Mouse (Mus musculus) intestine, embryonic 14.5 days (tissue): ENCODE results near the gene Vsx2. TPM values are rescaled to one million over a fixed set of nuclear protein-coding genes. Genes with fewer than 3 reads are reported as not detected.

ENCODE experiments used
- ATAC-seq: fragments of 200-750 bp; cut with Nextera tagmentation; replicated peaks from 2 replicates; pipeline ENCODE4 v1.8.0; 2017; ENCODE audit warnings: low read depth, moderate number of reproducible peaks, moderate TSS enrichment, moderate library complexity; ENCODE audit not compliant: low FRiP score, low TSS enrichment
- DNase-seq: peaks from one replicate; pipeline ENCODE4 v3.0.0-alpha.2; 2018; ENCODE audit warnings: low spot score
- H3K27ac ChIP-seq: fragments of 300-500 bp; sonication (generic); 2 replicates; pipeline ENCODE4 v1.5.1; 2014; ENCODE audit warnings: low read depth, mild to moderate bottlenecking, control low read depth
- H3K27me3 ChIP-seq: fragments of 300-500 bp; sonication (generic); replicated peaks from 2 replicates; pipeline ENCODE4 v1.6.1; 2014; ENCODE audit warnings: low read length, control low read depth; ENCODE audit not compliant: control insufficient read depth, insufficient read depth
- H3K36me3 ChIP-seq: fragments of 300-500 bp; sonication (generic); 2 replicates; pipeline ENCODE4 v1.6.1; 2014; ENCODE audit warnings: low read length, control low read depth; ENCODE audit not compliant: control insufficient read depth, insufficient read depth
- H3K4me1 ChIP-seq: fragments of 300-500 bp; sonication (generic); replicated peaks from 2 replicates; pipeline ENCODE4 v1.6.1; 2014; ENCODE audit warnings: low read length, control low read depth, mixed read lengths; ENCODE audit not compliant: control insufficient read depth, insufficient read depth
- H3K4me2 ChIP-seq: fragments of 300-500 bp; sonication (generic); 2 replicates; pipeline ENCODE4 v1.6.1; 2014; ENCODE audit warnings: low read length
- H3K4me3 ChIP-seq: fragments of 300-500 bp; sonication (generic); 2 replicates; pipeline ENCODE4 v1.5.1; 2014; ENCODE audit warnings: low read depth, low read length, control low read depth, mixed read lengths
- H3K9ac ChIP-seq: fragments of 300-500 bp; sonication (generic); 2 replicates; pipeline ENCODE4 v1.6.1; 2014; ENCODE audit warnings: mild to moderate bottlenecking, low read length
- H3K9me3 ChIP-seq: fragments of 300-500 bp; sonication (generic); 2 replicates; pipeline ENCODE4 v1.6.1; 2016; ENCODE audit warnings: low read length, control low read depth; ENCODE audit not compliant: control insufficient read depth
- WGBS: fragments of 180-500 bp; shearing (Covaris S2); extraction: QIAGEN DNeasy Blood & Tissue Kit; methylation state at CpG from one replicate; pipeline ENCODE4 v1.1.7; 2014; 5-methylcytosine and 5-hydroxymethylcytosine counted together
- polyA plus RNA-seq: library from polyadenylated mRNA; unstranded; fragments of >200 nt; fragmentation: Nextera tagmentation; extraction: Ambion mirVana; gene quantifications from 2 replicates; pipeline ENCODE4 v1.2.1, GENCODE M21; 2014

Gene Vsx2
- polyA plus RNA-seq: not detected in 2 replicates

DNA sequence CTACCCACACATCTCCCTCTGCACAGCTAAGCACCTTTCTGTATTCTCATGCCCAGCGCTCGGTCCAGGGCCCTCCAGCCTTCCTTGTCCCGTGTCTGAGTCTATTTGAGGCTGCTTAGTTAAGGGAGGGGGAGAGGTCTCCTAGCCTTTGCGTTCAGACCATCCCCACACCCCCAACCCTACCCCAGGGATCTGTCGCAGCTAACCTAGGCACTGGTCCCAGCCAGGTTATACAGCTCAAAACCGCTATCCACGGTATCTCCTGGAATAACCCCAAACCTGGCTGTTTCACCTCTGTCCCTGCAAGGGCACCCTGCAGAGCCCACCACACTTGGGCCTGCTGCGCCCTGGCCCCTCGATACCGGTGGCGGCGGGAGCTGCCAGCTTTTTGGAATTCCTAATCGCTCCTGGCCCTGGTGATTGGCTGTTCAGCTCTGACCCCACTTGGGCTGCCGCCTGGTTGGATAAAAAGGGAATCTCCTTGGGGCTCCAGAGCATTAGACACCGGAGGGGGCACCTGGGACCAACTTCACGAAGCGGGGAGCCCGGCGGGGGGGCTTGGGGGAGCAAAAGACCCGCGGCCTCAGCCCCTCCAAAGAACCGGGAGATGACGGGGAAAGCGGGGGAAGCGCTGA is at the start of gene Vsx2:
Gene Vsx2, plus strand, starts transcription at position 427 of the 635 bp plus-strand sequence.
- H3K4me3 ChIP-seq: no peak within 1 kb of the TSS
- no peaks in the 10 kb centered on the region for H3K4me1 ChIP-seq
- WGBS: 1% methylated on average over 25 of the region's 25 CpGs
- no peaks in the 10 kb centered on the region for H3K36me3 ChIP-seq
- H3K4me2 ChIP-seq: no peak within 1 kb of the TSS
- no peaks in the 10 kb centered on the region for H3K9me3 ChIP-seq
- H3K27ac ChIP-seq: no peak within 1 kb of the TSS
- H3K9ac ChIP-seq: no peak within 1 kb of the TSS
- peaks cover 69% of the 10 kb centered on the region for H3K27me3 ChIP-seq
- ATAC-seq: no peak
- peak; percentile 65 for DNase-seq

DNA sequence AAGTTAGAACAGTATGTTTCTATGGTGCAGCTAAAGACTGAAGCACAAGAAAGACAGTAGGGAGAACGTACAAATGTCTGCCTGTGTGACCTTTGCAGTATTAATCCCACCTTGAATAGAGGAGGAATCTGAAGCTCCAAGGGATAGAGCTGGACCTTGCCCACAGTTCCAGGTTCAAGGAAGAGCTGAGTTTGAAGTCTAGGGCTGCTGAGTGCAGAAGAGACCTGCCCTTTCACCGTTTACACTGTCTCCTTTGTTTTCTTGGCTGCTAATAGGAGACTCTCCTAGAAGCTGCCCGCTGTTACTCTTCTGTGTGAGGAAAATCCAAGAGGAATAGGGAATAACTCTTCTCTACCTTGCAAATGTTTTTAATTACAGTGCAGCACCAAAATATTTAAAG is 45.8 kb upstream of the Vsx2 start:
- Histone ChIP-seq H3K36me3 (no peaks in the 10 kb centered on the region), H3K27me3 (no peaks in the 10 kb centered on the region), H3K4me1 (no peaks in the 10 kb centered on the region; the same call in 1 of the 2 replicates), H3K9ac (no peak overlapping the region), H3K9me3 (0 out of 2 replicates have a peak, but pooled peaks cover 3% of the 10 kb centered on the region), H3K4me2 (no peak overlapping the region), H3K4me3 (no peak overlapping the region), H3K27ac (no peak overlapping the region)
- 56% methylated on average over 3 of the region's 3 CpGs for WGBS
- ATAC-seq: no peak
- no peak for DNase-seq

DNA sequence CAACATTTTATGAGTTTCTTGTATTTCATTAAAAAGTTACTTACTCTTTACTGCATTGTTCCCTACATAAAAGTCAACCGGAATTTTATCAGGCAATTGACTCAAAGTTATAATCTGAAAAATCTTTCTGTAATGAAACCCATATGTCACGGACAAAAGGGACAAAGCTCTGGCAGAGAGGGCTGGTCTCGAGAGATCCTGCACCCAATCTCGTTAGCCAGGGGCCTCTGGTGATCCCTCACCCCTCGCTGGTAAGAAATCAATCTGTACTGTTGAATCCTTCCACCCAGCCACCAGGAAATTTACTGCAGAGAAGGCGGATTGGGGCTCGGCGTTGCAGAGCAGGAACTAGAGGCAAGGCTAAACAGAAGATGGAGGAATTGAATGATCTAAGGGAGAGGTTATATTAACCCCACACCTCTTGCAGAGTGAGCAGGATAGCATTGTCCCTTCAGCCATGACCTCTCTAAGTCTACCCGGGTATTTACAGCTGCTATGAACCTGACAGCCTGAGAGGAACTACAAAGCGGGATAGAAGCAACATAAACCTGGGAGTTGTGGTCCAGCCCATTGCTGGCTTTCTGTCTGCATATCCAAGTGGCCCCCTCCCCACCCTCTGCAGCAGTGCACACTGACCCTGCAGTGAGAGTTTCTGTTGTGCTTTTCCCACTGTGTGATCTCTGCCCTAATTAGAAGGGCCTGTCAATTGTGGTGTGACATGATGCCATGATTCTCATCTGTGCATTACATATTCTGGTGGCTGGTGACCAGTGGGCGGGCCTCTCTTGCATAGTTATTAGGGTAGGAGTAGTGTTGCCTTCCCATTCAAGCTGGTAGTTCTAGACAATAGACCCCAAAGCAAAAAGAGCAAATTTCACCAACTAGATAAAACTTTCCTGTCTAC is 45.2 kb upstream of the Vsx2 start:
- Histone ChIP-seq H3K4me1 (no peaks in the 10 kb centered on the region; the same call in 1 of the 2 replicates), H3K4me3 (no peak overlapping the region), H3K27me3 (no peaks in the 10 kb centered on the region), H3K27ac (no peak overlapping the region), H3K9me3 (0 out of 2 replicates have a peak, but pooled peaks cover 3% of the 10 kb centered on the region), H3K36me3 (no peaks in the 10 kb centered on the region), H3K9ac (no peak overlapping the region), H3K4me2 (no peak overlapping the region)
- WGBS: 57% methylated on average over 11 of the region's 11 CpGs
- DNase-seq (no peak), ATAC-seq (no peak)

DNA sequence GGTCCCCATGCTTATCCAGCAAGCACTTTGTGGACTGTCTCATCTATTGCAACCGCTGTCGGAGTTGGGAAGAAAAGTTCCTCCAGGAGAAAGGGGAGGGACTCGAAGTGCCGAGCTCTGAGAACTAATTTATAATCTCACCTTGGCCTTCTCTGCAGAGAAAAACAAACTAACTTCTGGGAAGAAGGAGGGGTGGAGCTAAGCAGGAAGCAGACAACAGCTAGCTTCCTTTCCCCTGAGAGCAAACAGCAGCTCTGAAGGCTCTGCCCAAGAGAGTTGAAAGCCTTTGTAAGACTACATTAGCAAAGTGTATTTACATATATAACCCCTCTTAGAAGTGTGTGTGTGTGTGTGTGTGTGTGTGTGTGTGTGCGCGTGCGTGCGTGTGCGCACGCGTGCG is 44.1 kb upstream of the Vsx2 start:
- H3K27ac ChIP-seq: no peak overlapping the region
- H3K27me3 ChIP-seq: no peaks in the 10 kb centered on the region
- no peak for ATAC-seq
- 0 out of 2 replicates have a peak, but pooled peaks cover 3% of the 10 kb centered on the region for H3K9me3 ChIP-seq
- WGBS: 79% methylated on average over 12 of the region's 12 CpGs
- no peaks in the 10 kb centered on the region; the same call in 1 of the 2 replicates for H3K4me1 ChIP-seq
- 0 out of 2 replicates have a peak, but pooled peaks cover 2% of the 10 kb centered on the region for H3K36me3 ChIP-seq
- H3K4me3 ChIP-seq: no peak overlapping the region
- H3K9ac ChIP-seq: no peak overlapping the region
- H3K4me2 ChIP-seq: no peak overlapping the region
- no peak for DNase-seq

DNA sequence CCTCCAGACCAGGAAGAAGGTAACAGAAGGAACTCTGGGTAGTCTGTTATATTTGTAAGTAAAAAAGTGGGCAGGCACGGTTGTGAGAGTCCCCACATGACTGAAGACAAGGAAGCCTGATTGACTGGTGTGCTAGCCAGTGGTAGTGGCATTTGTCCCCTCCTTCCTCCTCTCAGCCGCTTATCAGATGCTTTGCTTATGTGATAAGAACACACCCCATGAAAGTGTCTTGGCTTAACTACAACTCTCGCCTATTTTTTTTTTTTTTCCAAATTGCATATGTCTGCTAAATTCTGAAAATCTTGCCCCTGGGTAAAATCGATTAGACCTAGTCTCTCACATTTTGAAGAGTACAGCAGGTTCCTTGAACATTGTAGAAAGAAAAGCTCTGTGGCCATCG is 39.1 kb upstream of the Vsx2 start:
- 77% methylated on average over 5 of the region's 5 CpGs for WGBS
- ATAC-seq: no peak
- Histone ChIP-seq H3K36me3 (peaks cover 15% of the 10 kb centered on the region), H3K4me2 (no peak overlapping the region), H3K4me1 (no peaks in the 10 kb centered on the region), H3K27ac (no peak overlapping the region), H3K9me3 (0 out of 2 replicates have a peak, but pooled peaks cover 3% of the 10 kb centered on the region), H3K9ac (no peak overlapping the region), H3K27me3 (no peaks in the 10 kb centered on the region), H3K4me3 (no peak overlapping the region)
- no peak for DNase-seq

DNA sequence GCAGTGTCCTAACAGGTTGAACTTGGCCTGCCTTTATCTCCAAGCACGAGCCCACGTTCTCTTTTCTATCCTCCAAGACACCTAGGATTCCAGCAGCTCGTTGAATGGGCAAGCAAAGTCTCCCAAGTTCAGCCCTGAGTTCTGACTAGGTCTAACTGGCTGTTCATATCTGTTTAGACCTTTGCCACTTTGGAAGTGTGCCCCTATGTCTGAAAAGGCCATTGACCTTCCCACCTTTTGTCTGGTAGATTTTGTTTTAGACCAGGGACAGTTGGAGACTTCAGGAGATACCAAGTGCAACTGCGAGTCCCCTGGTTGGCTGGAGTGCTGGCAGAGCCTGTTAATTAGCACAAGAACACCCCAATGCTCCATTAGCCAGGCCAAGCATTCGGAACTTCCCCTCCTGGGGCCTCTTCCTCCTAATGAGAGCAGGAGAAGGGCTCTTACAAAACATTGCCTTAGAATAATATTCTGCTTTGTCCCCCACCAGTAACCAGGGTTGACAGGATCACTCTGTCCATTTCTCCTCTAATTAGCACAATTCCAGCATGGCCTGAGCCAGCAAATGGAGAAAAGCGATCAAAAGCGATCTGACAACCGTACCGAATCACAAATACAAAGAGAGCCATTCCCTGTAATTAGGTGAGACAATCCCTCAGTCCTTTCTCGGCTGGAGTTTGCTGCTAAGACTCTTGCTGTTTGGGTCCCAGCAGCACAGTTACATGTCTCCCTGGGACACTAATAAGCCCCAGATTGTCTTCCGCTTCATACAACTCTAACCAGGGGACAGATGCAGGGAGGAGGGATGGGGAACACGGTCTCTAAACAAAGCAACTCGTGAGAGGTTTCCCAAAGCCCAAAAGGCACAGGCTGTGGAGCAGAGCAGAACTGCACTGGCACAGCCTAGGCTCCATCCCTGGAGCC is 37.4 kb upstream of the Vsx2 start:
- no peak overlapping the region for H3K4me2 ChIP-seq
- DNase-seq (no peak), ATAC-seq (no peak)
- WGBS: 83% methylated on average over 13 of the region's 13 CpGs
- H3K9me3 ChIP-seq: no peaks in the 10 kb centered on the region
- H3K9ac ChIP-seq: no peak overlapping the region
- H3K4me3 ChIP-seq: no peak overlapping the region
- peaks cover 15% of the 10 kb centered on the region for H3K36me3 ChIP-seq
- no peaks in the 10 kb centered on the region for H3K27me3 ChIP-seq
- H3K4me1 ChIP-seq: no peaks in the 10 kb centered on the region
- H3K27ac ChIP-seq: no peak overlapping the region

DNA sequence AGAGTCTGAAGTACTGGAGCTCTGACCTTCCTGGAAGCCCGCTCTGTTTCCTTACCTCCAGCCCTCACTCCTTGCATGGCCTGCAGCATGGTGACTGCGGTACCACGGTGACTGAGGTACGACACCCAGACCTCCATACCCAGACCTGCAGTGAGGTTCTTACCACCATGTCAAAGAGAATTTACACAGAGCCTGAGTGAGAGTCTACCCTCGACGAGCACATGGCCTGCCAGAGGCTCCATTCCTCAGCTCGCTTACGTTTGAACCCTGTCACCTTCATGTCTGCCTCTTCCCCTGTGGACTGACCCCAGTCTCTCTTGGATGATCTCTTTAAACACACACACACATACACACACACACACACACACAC is 36.7 kb upstream of the Vsx2 start:
- H3K4me2 ChIP-seq: no peak overlapping the region
- DNase-seq (no peak), ATAC-seq (no peak)
- no peaks in the 10 kb centered on the region for H3K27me3 ChIP-seq
- no peak overlapping the region for H3K27ac ChIP-seq
- no peaks in the 10 kb centered on the region for H3K4me1 ChIP-seq
- peaks cover 15% of the 10 kb centered on the region for H3K36me3 ChIP-seq
- 77% methylated on average over 8 of the region's 8 CpGs for WGBS
- no peaks in the 10 kb centered on the region for H3K9me3 ChIP-seq
- no peak overlapping the region for H3K4me3 ChIP-seq
- H3K9ac ChIP-seq: no peak overlapping the region
